Mouse (Mus musculus) intestine, postnatal 0 days (tissue): Measurements from ENCODE around the gene Cdhr4. TPM values are rescaled to one million over a fixed set of nuclear protein-coding genes. Genes with fewer than 3 reads are reported as not detected.

Experiments
- ATAC-seq: fragments of 200-750 bp; cut with Nextera tagmentation; 2 replicates; pipeline ENCODE4 v1.8.0; 2017; ENCODE audit warnings: mild to moderate bottlenecking, moderate TSS enrichment, moderate library complexity
- H3K27ac ChIP-seq: fragments of 300-500 bp; sonication (generic); 2 replicates; pipeline ENCODE4 v1.5.1; 2014; ENCODE audit warnings: mild to moderate bottlenecking, low read depth, low read length, moderate library complexity
- H3K27me3 ChIP-seq: fragments of 300-500 bp; sonication (generic); replicated peaks from 2 replicates; pipeline ENCODE4 v1.6.1; 2014; ENCODE audit warnings: low read length, mixed read lengths; ENCODE audit not compliant: control insufficient read depth, insufficient read depth
- H3K36me3 ChIP-seq: fragments of 300-500 bp; sonication (generic); 2 replicates; pipeline ENCODE4 v1.6.1; 2014; ENCODE audit warnings: mild to moderate bottlenecking, moderate library complexity; ENCODE audit not compliant: control insufficient read depth, insufficient read depth
- H3K4me1 ChIP-seq: fragments of 300-500 bp; sonication (generic); replicated peaks from 2 replicates; pipeline ENCODE4 v1.6.1; 2014; ENCODE audit warnings: antibody characterized with exemption, low read length, mixed read lengths; ENCODE audit not compliant: control insufficient read depth, insufficient read depth
- H3K4me2 ChIP-seq: fragments of 300-500 bp; sonication (generic); replicated peaks from 2 replicates; pipeline ENCODE4 v1.6.1; 2014; ENCODE audit warnings: low read depth, mild to moderate bottlenecking, moderate library complexity
- H3K4me3 ChIP-seq: fragments of 300-500 bp; sonication (generic); 2 replicates; pipeline ENCODE4 v1.5.1; 2014; ENCODE audit warnings: low read depth, low read length
- H3K9ac ChIP-seq: fragments of 300-500 bp; sonication (generic); 2 replicates; pipeline ENCODE4 v1.6.1; 2014; ENCODE audit warnings: mild to moderate bottlenecking, low read depth, low read length
- H3K9me3 ChIP-seq: fragments of 300-500 bp; sonication (generic); 2 replicates; pipeline ENCODE4 v1.6.1; 2016; ENCODE audit warnings: mixed run types; ENCODE audit not compliant: control insufficient read depth
- CTCF ChIP-seq: sonication (generic); IDR thresholded peaks from 2 replicates; pipeline ENCODE4 v1.5.1; 2016; ENCODE audit warnings: low read depth, mild to moderate bottlenecking, control low read depth, antibody characterized with exemption, moderate library complexity
- WGBS: fragments of 180-500 bp; shearing (Covaris S2); extraction: QIAGEN DNeasy Blood & Tissue Kit; methylation state at CpG from one replicate; pipeline ENCODE4 v1.1.7; 2014; 5-methylcytosine and 5-hydroxymethylcytosine counted together
- polyA plus RNA-seq: library from polyadenylated mRNA; unstranded; fragments of >200 nt; fragmentation: Nextera tagmentation; extraction: Ambion mirVana; gene quantifications from 2 replicates; pipeline ENCODE4 v1.2.1, GENCODE M21; 2015

Cdhr4 gene
- polyA plus RNA-seq, 1 experiment from 2014 or later: 1.6 TPM

DNA sequence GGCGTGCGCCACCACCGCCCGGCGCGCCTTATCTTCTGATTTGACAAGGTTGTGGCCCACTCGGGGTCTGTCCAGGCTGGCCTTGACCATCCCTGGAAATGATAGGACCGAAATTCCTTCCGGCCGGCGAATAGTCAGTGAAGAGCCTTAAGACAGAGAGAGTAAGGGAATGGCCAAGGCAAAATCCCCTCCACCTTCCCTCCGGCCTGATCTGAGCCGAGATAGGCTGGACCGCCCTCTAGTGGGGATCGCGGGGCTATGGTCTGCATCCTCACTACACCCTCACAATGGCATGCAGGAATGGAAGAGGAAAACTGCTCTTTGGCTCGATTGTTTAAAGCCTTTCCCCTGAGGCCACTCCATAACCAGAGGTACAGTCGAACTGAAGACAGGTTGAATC is 5.9 kb upstream of the Cdhr4 start:
- peak; percentile 37; the same call in 1 of the 2 replicates for ATAC-seq
- H3K4me3 ChIP-seq: peak overlapping the region; percentile 61
- peaks cover 5% of the 10 kb centered on the region for H3K36me3 ChIP-seq
- no peaks in the 10 kb centered on the region for H3K9me3 ChIP-seq
- no peak overlapping the region for H3K27ac ChIP-seq
- no peaks in the 10 kb centered on the region for H3K4me1 ChIP-seq
- peak; percentile 95 for TF ChIP-seq CTCF
- no peak overlapping the region for H3K9ac ChIP-seq
- WGBS: 3% methylated on average over 18 of the region's 18 CpGs
- peak overlapping the region; percentile 84 for H3K4me2 ChIP-seq
- H3K27me3 ChIP-seq: no peaks in the 10 kb centered on the region

GRCm38 (mm10) chr9:107987950-107988349 is 4.3 kb upstream of the Cdhr4 start:
- Histone ChIP-seq H3K27me3 (no peaks in the 10 kb centered on the region), H3K4me1 (no peaks in the 10 kb centered on the region), H3K27ac (no peak overlapping the region), H3K4me2 (no peak overlapping the region), H3K4me3 (no peak overlapping the region), H3K9me3 (no peaks in the 10 kb centered on the region), H3K9ac (no peak overlapping the region), H3K36me3 (peaks cover 5% of the 10 kb centered on the region)
- TF ChIP-seq CTCF: no peak
- 74% methylated on average over 3 of the region's 3 CpGs for WGBS
- no peak for ATAC-seq

- Histone ChIP-seq H3K4me2 (no peak overlapping the region), H3K36me3 (no peaks in the 10 kb centered on the region), H3K9ac (no peak overlapping the region), H3K4me1 (no peaks in the 10 kb centered on the region), H3K27me3 (no peaks in the 10 kb centered on the region), H3K9me3 (no peaks in the 10 kb centered on the region), H3K27ac (no peak overlapping the region), H3K4me3 (no peak overlapping the region)
- no peak for ATAC-seq
- 87% methylated on average over 11 of the region's 11 CpGs for whole genome bisulfite sequencing
- TF ChIP-seq CTCF: no peak
These were observed 716 bp downstream of the Cdhr4 start for GRCm38 (mm10) chr9:107993013-107993412.

- H3K36me3 ChIP-seq: no peaks in the 10 kb centered on the region
- 53% methylated on average over 2 of the region's 2 CpGs for WGBS
- no peaks in the 10 kb centered on the region for H3K27me3 ChIP-seq
- no peaks in the 10 kb centered on the region for H3K9me3 ChIP-seq
- no peaks in the 10 kb centered on the region for H3K4me1 ChIP-seq
- H3K9ac ChIP-seq: no peak overlapping the region
- no peak overlapping the region for H3K27ac ChIP-seq
- TF ChIP-seq CTCF: no peak
- no peak overlapping the region for H3K4me2 ChIP-seq
- ATAC-seq: no peak
- H3K4me3 ChIP-seq: no peak overlapping the region
These were observed 2.2 kb downstream of the Cdhr4 start for GRCm38 (mm10) chr9:107994464-107994863.

- WGBS: 94% methylated on average over 21 of the region's 21 CpGs
- H3K36me3 ChIP-seq: no peaks in the 10 kb centered on the region
- no peaks in the 10 kb centered on the region for H3K9me3 ChIP-seq
- no peak overlapping the region for H3K4me3 ChIP-seq
- H3K27ac ChIP-seq: no peak overlapping the region
- H3K4me2 ChIP-seq: no peak overlapping the region
- ATAC-seq: no peak
- no peak overlapping the region for H3K9ac ChIP-seq
- no peaks in the 10 kb centered on the region for H3K27me3 ChIP-seq
- no peaks in the 10 kb centered on the region for H3K4me1 ChIP-seq
- no peak for TF ChIP-seq CTCF
These were observed 3.2 kb downstream of the Cdhr4 start for GRCm38 (mm10) chr9:107995513-107995912.

DNA sequence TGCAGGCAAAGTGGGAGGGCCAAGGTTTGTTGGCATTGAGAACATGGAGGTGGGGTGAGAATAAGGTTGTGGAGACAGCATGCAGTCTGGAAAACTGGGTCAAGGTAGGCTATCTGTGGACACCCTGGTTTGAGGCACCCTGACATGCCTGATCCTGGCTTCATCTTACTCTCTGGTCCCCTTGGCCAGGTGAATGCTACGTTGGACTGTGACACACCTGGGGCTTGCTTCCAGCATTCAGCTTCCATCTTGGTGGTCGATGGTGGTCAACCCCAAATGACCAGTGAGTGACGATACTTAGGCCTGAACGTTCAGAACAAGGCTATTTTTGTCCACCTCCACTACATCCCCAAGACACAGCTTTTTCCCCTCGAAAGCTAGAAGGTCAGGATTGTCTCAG is 3.8 kb downstream of the Cdhr4 start, which contains the start of gene Gm20662:
Gene Gm20662 (plus strand): TSS at position 301 of the 400 bp plus-strand sequence.
- H3K27ac ChIP-seq: no peak within 1 kb of the TSS
- H3K4me1 ChIP-seq: no peaks in the 10 kb centered on the region
- no peaks in the 10 kb centered on the region for H3K36me3 ChIP-seq
- ATAC-seq: no peak
- TF ChIP-seq CTCF: no peak
- H3K9ac ChIP-seq: no peak within 1 kb of the TSS
- H3K4me2 ChIP-seq: no peak within 1 kb of the TSS
- H3K4me3 ChIP-seq: no peak within 1 kb of the TSS
- no peaks in the 10 kb centered on the region for H3K27me3 ChIP-seq
- no peaks in the 10 kb centered on the region for H3K9me3 ChIP-seq
- WGBS: 84% methylated on average over 5 of the region's 5 CpGs
